Mouse (Mus musculus): ENCODE data around the gene Gm49384. TPM values are rescaled to one million over a fixed set of nuclear protein-coding genes. Genes with fewer than 3 reads are reported as not detected.
"Not testable (repeated sequence)": the region's sequence is repeated elsewhere in the genome, so short reads cannot be mapped to it uniquely, and the experiment has no call there.

Gm49384 gene
- polyA plus RNA-seq, 1 experiment from 2014 or later = 8.7 TPM

GRCm38 (mm10) chr12:69167656-69168460 is 36.2 kb downstream of the Gm49384 start:
- Histone ChIP-seq H3K9ac (ENCODE audit: low read length) (peak overlapping the region; percentile 61), H3K4me1 (replicated peaks; ENCODE audit: control insufficient read depth, insufficient read depth) (no peaks in the 10 kb centered on the region), H3K27ac (replicated peaks) (no peak overlapping the region), H3K27me3 (ENCODE audit: control insufficient read depth, insufficient read depth, low read length) (no peaks in the 10 kb centered on the region), H3K36me3 (ENCODE audit: control insufficient read depth, insufficient read depth, low read length) (no peaks in the 10 kb centered on the region), H3K4me2 (replicated peaks; ENCODE audit: low read depth) (peak overlapping the region; percentile 93), H3K9me3 (ENCODE audit: control insufficient read depth, low read length) (no peaks in the 10 kb centered on the region), H3K4me3 (ENCODE audit: low read depth, low read length) (peak overlapping the region; percentile 65)
- TF ChIP-seq EP300 (optimal IDR thresholded peaks at IDR 0.05) = no peak
- no peak for TF ChIP-seq CTCF (IDR thresholded peaks at IDR 0.05; ENCODE audit: low read depth)
- DNase-seq (ENCODE audit: low spot score) = no peak
- WGBS = 7% methylated on average over 18 of the region's 18 CpGs
- ATAC-seq (ENCODE audit: low FRiP score, low TSS enrichment) = no peak

- not testable (repeated sequence) for H3K27me3 ChIP-seq (ENCODE audit: control insufficient read depth, insufficient read depth, low read length); H3K27ac ChIP-seq (replicated peaks); H3K4me1 ChIP-seq (replicated peaks; ENCODE audit: control insufficient read depth, insufficient read depth); DNase-seq (ENCODE audit: low spot score); H3K4me3 ChIP-seq (ENCODE audit: low read depth, low read length); ATAC-seq (ENCODE audit: low FRiP score, low TSS enrichment); H3K4me2 ChIP-seq (replicated peaks; ENCODE audit: low read depth); H3K36me3 ChIP-seq (ENCODE audit: control insufficient read depth, insufficient read depth, low read length); H3K9ac ChIP-seq (ENCODE audit: low read length); H3K9me3 ChIP-seq (ENCODE audit: control insufficient read depth, low read length)
- WGBS = 71% methylated on average over 8 of the region's 8 CpGs
Measured at GRCm38 (mm10) chr12:69166861-69167581, 37.0 kb downstream of the Gm49384 start.

DNA sequence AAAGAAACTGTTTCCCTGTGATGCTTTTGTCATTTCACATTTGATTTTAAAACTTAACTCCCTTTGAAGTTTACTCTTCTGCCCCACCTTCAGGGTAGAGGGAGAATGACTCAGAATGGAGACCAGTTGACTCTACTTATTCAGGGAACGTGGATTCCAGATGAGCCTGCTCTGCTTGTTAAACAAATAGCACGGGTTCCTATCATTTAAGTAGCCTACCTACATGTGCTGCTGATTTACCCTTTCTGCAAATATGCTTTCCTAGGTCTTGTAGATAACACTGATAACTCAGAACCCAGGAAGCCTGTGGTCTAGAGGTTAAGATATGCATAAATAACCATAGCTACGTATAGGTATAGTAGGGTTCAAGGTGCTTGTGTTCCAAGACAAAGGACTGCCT is 39.2 kb downstream of the Gm49384 start:
- no peak overlapping the region for H3K4me3 ChIP-seq (ENCODE audit: low read depth, low read length)
- H3K27ac ChIP-seq (replicated peaks) = peak overlapping the region; percentile 30; the same call in 1 of the 2 replicates
- TF ChIP-seq EP300 (optimal IDR thresholded peaks at IDR 0.05) (no peak), CTCF (IDR thresholded peaks at IDR 0.05; ENCODE audit: low read depth) (peak; percentile 26)
- H3K4me1 ChIP-seq (replicated peaks; ENCODE audit: control insufficient read depth, insufficient read depth) = no peaks in the 10 kb centered on the region
- no peaks in the 10 kb centered on the region for H3K9me3 ChIP-seq (ENCODE audit: control insufficient read depth, low read length)
- no peak overlapping the region for H3K9ac ChIP-seq (ENCODE audit: low read length)
- 36% methylated on average over 3 of the region's 3 CpGs for WGBS
- no peak overlapping the region for H3K4me2 ChIP-seq (replicated peaks; ENCODE audit: low read depth)
- H3K36me3 ChIP-seq (ENCODE audit: control insufficient read depth, insufficient read depth, low read length) = no peaks in the 10 kb centered on the region
- ATAC-seq (ENCODE audit: low FRiP score, low TSS enrichment) = peak; percentile 83
- DNase-seq (ENCODE audit: low spot score) = no peak
- no peaks in the 10 kb centered on the region for H3K27me3 ChIP-seq (ENCODE audit: control insufficient read depth, insufficient read depth, low read length)

- H3K4me1 ChIP-seq (replicated peaks; ENCODE audit: control insufficient read depth, insufficient read depth); H3K9ac ChIP-seq (ENCODE audit: low read length); H3K36me3 ChIP-seq (ENCODE audit: control insufficient read depth, insufficient read depth, low read length); H3K27me3 ChIP-seq (ENCODE audit: control insufficient read depth, insufficient read depth, low read length); H3K9me3 ChIP-seq (ENCODE audit: control insufficient read depth, low read length); H3K27ac ChIP-seq (replicated peaks); H3K4me3 ChIP-seq (ENCODE audit: low read depth, low read length); H3K4me2 ChIP-seq (replicated peaks; ENCODE audit: low read depth); ATAC-seq (ENCODE audit: low FRiP score, low TSS enrichment); DNase-seq (ENCODE audit: low spot score): not testable (repeated sequence)
- 71% methylated on average over 4 of the region's 4 CpGs for WGBS
Measured at GRCm38 (mm10) chr12:69163586-69163985, 40.5 kb downstream of the Gm49384 start.

DNA sequence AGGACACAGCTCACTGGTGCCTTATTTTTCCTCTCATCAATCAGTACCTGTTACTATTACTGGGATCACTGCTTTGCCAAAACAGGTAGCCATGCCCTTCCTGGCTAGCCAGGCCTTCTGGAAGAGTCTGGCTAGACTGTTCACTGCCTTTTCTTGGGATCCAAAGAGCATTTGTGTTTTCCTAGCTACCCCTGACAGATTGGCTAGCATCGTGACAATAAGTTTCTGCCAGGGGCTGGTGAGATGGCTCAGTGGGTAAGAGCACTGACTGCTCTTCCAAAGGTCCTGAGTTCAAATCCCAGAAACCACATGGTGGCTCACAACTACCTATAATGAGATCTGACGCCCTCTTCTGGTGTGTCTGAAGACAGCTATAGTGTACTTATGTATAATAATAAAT is 43.4 kb downstream of the Gm49384 start:
- not testable (repeated sequence) for H3K36me3 ChIP-seq (ENCODE audit: control insufficient read depth, insufficient read depth, low read length); H3K4me1 ChIP-seq (replicated peaks; ENCODE audit: control insufficient read depth, insufficient read depth); H3K4me3 ChIP-seq (ENCODE audit: low read depth, low read length); H3K27me3 ChIP-seq (ENCODE audit: control insufficient read depth, insufficient read depth, low read length); H3K27ac ChIP-seq (replicated peaks); ATAC-seq (ENCODE audit: low FRiP score, low TSS enrichment); H3K9me3 ChIP-seq (ENCODE audit: control insufficient read depth, low read length); DNase-seq (ENCODE audit: low spot score); H3K9ac ChIP-seq (ENCODE audit: low read length); H3K4me2 ChIP-seq (replicated peaks; ENCODE audit: low read depth)
- WGBS = 77% methylated on average over 2 of the region's 2 CpGs

- Histone ChIP-seq H3K4me3 (ENCODE audit: low read depth, low read length) (peak overlapping the region; percentile 3), H3K9me3 (ENCODE audit: control insufficient read depth, low read length) (no peaks in the 10 kb centered on the region), H3K4me1 (replicated peaks; ENCODE audit: control insufficient read depth, insufficient read depth) (peaks cover 2% of the 10 kb centered on the region; the same call in 1 of the 2 replicates), H3K27ac (replicated peaks) (no peak overlapping the region), H3K4me2 (replicated peaks; ENCODE audit: low read depth) (no peak overlapping the region), H3K9ac (ENCODE audit: low read length) (no peak overlapping the region), H3K36me3 (ENCODE audit: control insufficient read depth, insufficient read depth, low read length) (no peaks in the 10 kb centered on the region), H3K27me3 (ENCODE audit: control insufficient read depth, insufficient read depth, low read length) (no peaks in the 10 kb centered on the region)
- TF ChIP-seq CTCF (IDR thresholded peaks at IDR 0.05; ENCODE audit: low read depth) (peak; percentile 89), EP300 (optimal IDR thresholded peaks at IDR 0.05) (no peak)
- DNase-seq (ENCODE audit: low spot score) (no peak), ATAC-seq (ENCODE audit: low FRiP score, low TSS enrichment) (peak; percentile 0; the same call in 1 of the 2 replicates)
- WGBS = 4% methylated on average over 9 of the region's 9 CpGs
Measured at GRCm38 (mm10) chr12:69159578-69159940, 44.5 kb downstream of the Gm49384 start.

All from stomach, postnatal 0 days (tissue).